Mouse (Mus musculus): ENCODE data around the gene Disc1.

GRCm38 (mm10) chr8:125287841-125288341 lies 233.9 kb downstream of the Disc1 start:
- no peak for TF ChIP-seq CTCF (IDR thresholded peaks at IDR 0.05; ENCODE audit: low read depth)
- no peak for TF ChIP-seq EP300 (IDR thresholded peaks at IDR 0.05; ENCODE audit: low read depth)
